Mouse (Mus musculus): ENCODE data around the gene Nsl1. TPM values are rescaled to one million over a fixed set of nuclear protein-coding genes. Genes with fewer than 3 reads are reported as not detected.
"Not testable (repeated sequence)": the region's sequence is repeated elsewhere in the genome, so short reads cannot be mapped to it uniquely, and the experiment has no call there.

The Nsl1 gene
- polyA plus RNA-seq (2012; rRNA removed) = 0.38 and 0.49 TPM in 2 replicates

GRCm38 (mm10) chr1:191062781-191063485 lies at the start of gene Nsl1, which contains the start of gene Tatdn3:
Gene Nsl1 (plus strand): TSS chr1:191063012.
Gene Tatdn3 (minus strand): TSS chr1:191062932.
- H3K4me1 ChIP-seq (ENCODE audit: control insufficient read depth, insufficient read depth, low read length) = no peaks in the 10 kb centered on the region
- TF ChIP-seq CTCF (IDR thresholded peaks at IDR 0.05; ENCODE audit: insufficient read depth, low read length) (no peak), POLR2A (IDR thresholded peaks at IDR 0.05; ENCODE audit: borderline replicate concordance, extremely low read depth, low read depth, low read length) (0 out of 2 replicates have a peak, but pooled peaks have one; percentile 50)
- under 1% methylated on average over 56 of the region's 56 CpGs for WGBS
- DNase-seq = peak; percentile 91
- H3K4me3 ChIP-seq (replicated peaks; ENCODE audit: extremely low read depth, low read depth, low read length) = peak within 1 kb of the TSS; percentile 83

GRCm38 (mm10) chr1:191014271-191014670 lies 48.5 kb upstream of the Nsl1 start:
- TF ChIP-seq CTCF (IDR thresholded peaks at IDR 0.05; ENCODE audit: insufficient read depth, low read length) (no peak), POLR2A (IDR thresholded peaks at IDR 0.05; ENCODE audit: borderline replicate concordance, extremely low read depth, low read depth, low read length) (no peak)
- H3K4me3 ChIP-seq (replicated peaks; ENCODE audit: extremely low read depth, low read depth, low read length) = no peak overlapping the region
- 96% methylated on average over 3 of the region's 3 CpGs for WGBS
- DNase-seq = no peak
- no peaks in the 10 kb centered on the region for H3K4me1 ChIP-seq (ENCODE audit: control insufficient read depth, insufficient read depth, low read length)

GRCm38 (mm10) chr1:191019803-191020202 lies 43.0 kb upstream of the Nsl1 start:
- H3K4me1 ChIP-seq (ENCODE audit: control insufficient read depth, insufficient read depth, low read length) = peaks cover 2% of the 10 kb centered on the region; the same call in 1 of the 2 replicates
- 93% methylated on average over 5 of the region's 5 CpGs for WGBS
- DNase-seq = no peak
- no peak overlapping the region for H3K4me3 ChIP-seq (replicated peaks; ENCODE audit: extremely low read depth, low read depth, low read length)
- no peak for TF ChIP-seq POLR2A (IDR thresholded peaks at IDR 0.05; ENCODE audit: borderline replicate concordance, extremely low read depth, low read depth, low read length)
- no peak for TF ChIP-seq CTCF (IDR thresholded peaks at IDR 0.05; ENCODE audit: insufficient read depth, low read length)

- DNase-seq = no peak
- no peak for TF ChIP-seq CTCF (IDR thresholded peaks at IDR 0.05; ENCODE audit: insufficient read depth, low read length)
- no peak for TF ChIP-seq POLR2A (IDR thresholded peaks at IDR 0.05; ENCODE audit: borderline replicate concordance, extremely low read depth, low read depth, low read length)
- 86% methylated on average over 3 of the region's 3 CpGs for WGBS
- Histone ChIP-seq H3K4me3 (replicated peaks; ENCODE audit: extremely low read depth, low read depth, low read length) (no peak overlapping the region), H3K4me1 (ENCODE audit: control insufficient read depth, insufficient read depth, low read length) (peaks cover 4% of the 10 kb centered on the region; the same call in 1 of the 2 replicates)
Measured at GRCm38 (mm10) chr1:191020217-191020924, 42.4 kb upstream of the Nsl1 start.

GRCm38 (mm10) chr1:191021016-191021415 lies 41.8 kb upstream of the Nsl1 start:
- no peak for TF ChIP-seq CTCF (IDR thresholded peaks at IDR 0.05; ENCODE audit: insufficient read depth, low read length)
- TF ChIP-seq POLR2A (IDR thresholded peaks at IDR 0.05; ENCODE audit: borderline replicate concordance, extremely low read depth, low read depth, low read length) = no peak
- 90% methylated on average over 7 of the region's 7 CpGs for WGBS
- peaks cover 4% of the 10 kb centered on the region; the same call in 1 of the 2 replicates for H3K4me1 ChIP-seq (ENCODE audit: control insufficient read depth, insufficient read depth, low read length)
- no peak overlapping the region for H3K4me3 ChIP-seq (replicated peaks; ENCODE audit: extremely low read depth, low read depth, low read length)
- no peak for DNase-seq

- no peak for DNase-seq
- peaks cover 8% of the 10 kb centered on the region for H3K4me1 ChIP-seq (ENCODE audit: control insufficient read depth, insufficient read depth, low read length)
- WGBS = 29% methylated on average over 2 of the region's 2 CpGs
- no peak overlapping the region for H3K4me3 ChIP-seq (replicated peaks; ENCODE audit: extremely low read depth, low read depth, low read length)
- TF ChIP-seq CTCF (IDR thresholded peaks at IDR 0.05; ENCODE audit: insufficient read depth, low read length) (no peak), POLR2A (IDR thresholded peaks at IDR 0.05; ENCODE audit: borderline replicate concordance, extremely low read depth, low read depth, low read length) (no peak)
Measured at GRCm38 (mm10) chr1:191023140-191023539, 39.7 kb upstream of the Nsl1 start.

- H3K4me1 ChIP-seq (ENCODE audit: control insufficient read depth, insufficient read depth, low read length); H3K4me3 ChIP-seq (replicated peaks; ENCODE audit: extremely low read depth, low read depth, low read length); DNase-seq: not testable (repeated sequence)
- WGBS = 89% methylated on average over 6 of the region's 6 CpGs
Measured at GRCm38 (mm10) chr1:191023806-191024205, 39.0 kb upstream of the Nsl1 start.

GRCm38 (mm10) chr1:191025016-191026012 lies 37.5 kb upstream of the Nsl1 start:
- Histone ChIP-seq H3K4me3 (replicated peaks; ENCODE audit: extremely low read depth, low read depth, low read length) (peak overlapping the region; percentile 87), H3K4me1 (ENCODE audit: control insufficient read depth, insufficient read depth, low read length) (peaks cover 8% of the 10 kb centered on the region)
- WGBS = 4% methylated on average over 69 of the region's 69 CpGs
- peak; percentile 59 for DNase-seq
- TF ChIP-seq POLR2A (IDR thresholded peaks at IDR 0.05; ENCODE audit: borderline replicate concordance, extremely low read depth, low read depth, low read length) (no peak), CTCF (IDR thresholded peaks at IDR 0.05; ENCODE audit: insufficient read depth, low read length) (no peak)
